Mouse (Mus musculus) mature B cell (primary cell): Measurements from ENCODE around the gene Hpn.

Source experiments
- in situ Hi-C: fragments of 300-500 bp; cut with MboI; formaldehyde crosslinking; loops from 2 replicates; pipeline ENCODE4 v1.14.3; 2019

Hpn gene

GRCm38 (mm10) chr7:31055354-31055824, 59.7 kb downstream of the Hpn start:
- in situ Hi-C loops: loop anchor here (5.0 kb wide), 1 partner anchor 42 kb away; no protein-coding TSS in a partner anchor

GRCm38 (mm10) chr7:31054661-31055320, 60.3 kb downstream of the Hpn start:
- in situ Hi-C loops: loop anchor here (5.0 kb wide), 1 partner anchor 43 kb away; no protein-coding TSS in a partner anchor

DNA sequence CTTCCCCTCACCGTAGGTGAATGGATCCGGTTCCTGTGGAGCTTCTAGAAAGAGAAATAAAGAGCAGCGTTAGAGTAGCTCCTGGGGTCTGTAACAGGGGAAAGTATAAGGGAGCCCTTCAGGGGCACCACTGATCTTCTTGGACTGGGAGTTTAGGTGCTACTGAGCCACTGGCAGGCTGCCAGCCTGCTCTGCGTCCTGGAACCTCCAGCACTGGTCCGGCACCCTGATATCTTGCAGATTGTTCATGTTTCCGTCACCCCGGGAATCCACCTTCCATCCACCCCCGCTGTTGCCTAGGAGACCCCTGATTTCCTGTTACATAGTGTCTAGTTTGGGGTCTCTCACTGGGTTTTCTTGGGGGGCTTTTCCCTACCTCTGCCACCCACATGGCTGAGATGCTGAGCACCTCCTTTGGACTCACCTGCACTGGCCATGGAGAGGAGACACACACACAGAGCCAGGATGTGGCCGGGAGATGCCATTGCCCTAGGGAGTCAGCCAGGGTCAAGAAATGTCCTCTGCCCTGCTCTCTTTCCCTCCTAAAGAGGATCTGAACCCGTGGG, 61.1 kb downstream of the Hpn start:
- in situ Hi-C loops: no loop called here

GRCm38 (mm10) chr7:31052636-31053434, 62.3 kb downstream of the Hpn start:
- in situ Hi-C loops: no loop called here

GRCm38 (mm10) chr7:31052251-31052635, 62.8 kb downstream of the Hpn start:
- in situ Hi-C loops: no loop called here

- in situ Hi-C loops: no loop called here
These were observed 63.6 kb downstream of the Hpn start, which contains the start of gene Fxyd7 for GRCm38 (mm10) chr7:31051321-31052021. Gene Fxyd7 (minus strand): TSS chr7:31051467.

GRCm38 (mm10) chr7:31050921-31051320, 64.2 kb downstream of the Hpn start:
- in situ Hi-C loops: no loop called here

- in situ Hi-C loops: no loop called here
These were observed 64.6 kb downstream of the Hpn start for GRCm38 (mm10) chr7:31050487-31050886.

DNA sequence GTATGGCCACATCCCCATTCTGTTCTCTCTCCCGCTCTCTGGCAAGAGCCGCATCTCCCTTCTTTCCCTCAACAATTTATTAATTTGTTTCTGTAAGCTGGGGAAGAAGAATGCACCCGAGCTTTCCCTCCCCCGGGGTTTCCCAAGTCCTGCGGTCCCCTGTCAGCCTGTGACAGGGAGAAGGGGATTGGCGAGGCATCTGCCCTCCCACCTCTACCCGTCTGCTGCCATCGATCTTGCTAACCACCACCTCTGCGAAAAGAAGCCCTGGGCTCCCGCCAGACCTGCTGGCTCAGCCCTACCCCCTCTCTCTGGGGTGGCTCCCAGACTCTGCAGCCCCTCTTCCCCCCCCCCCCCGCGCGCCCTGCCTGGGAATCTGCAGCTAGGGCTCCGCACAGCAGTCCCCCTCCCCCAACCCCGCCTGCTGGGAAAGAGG, 65.2 kb downstream of the Hpn start:
- in situ Hi-C loops: no loop called here

DNA sequence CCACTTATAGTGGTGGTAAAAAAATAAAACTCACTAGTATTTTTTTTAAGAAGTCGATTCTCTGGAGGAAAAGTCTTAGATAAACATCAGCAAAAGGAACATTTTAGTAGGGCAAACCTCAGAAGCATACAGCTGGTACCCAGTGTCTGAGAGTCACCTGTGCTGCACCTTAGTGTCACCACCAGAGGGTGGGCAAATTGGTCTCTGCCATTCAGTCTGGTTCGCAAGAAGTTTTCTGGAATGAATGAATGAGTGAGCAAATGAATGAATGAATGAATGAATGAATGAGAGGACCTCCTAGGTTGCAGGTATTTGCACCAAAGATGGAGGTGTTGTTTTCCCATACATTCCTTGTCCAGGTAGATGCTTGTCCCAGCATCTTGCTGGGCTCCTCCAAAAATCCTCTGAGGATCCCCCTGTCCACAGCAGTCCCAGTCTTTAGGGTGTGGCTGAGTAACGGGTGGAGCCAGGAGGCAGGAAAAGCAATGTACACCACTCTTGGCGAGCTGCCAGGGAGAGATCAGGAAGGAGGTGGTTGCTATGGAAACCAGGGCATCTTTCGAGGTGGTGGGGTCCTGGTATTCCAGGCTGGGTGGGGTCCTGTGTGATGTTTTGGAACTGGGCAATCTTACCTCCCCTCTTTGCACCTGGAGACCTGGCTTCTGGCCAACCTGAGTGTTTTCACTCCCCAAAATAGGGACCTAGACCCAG, 65.8 kb downstream of the Hpn start:
- in situ Hi-C loops: no loop called here
